Mouse (Mus musculus): ENCODE measurements at regions not wholly inside any gene's neighbourhood (a gene's known extent, or its start where the extent isn't known, plus 50 kb on each side); places are given as distances from the start of the nearest gene placed in this dataset.

GRCm38 (mm10) chr5:99782806-99783205, 53.9 kb upstream of the Rasgef1b start:
- no peak for ATAC-seq (ENCODE audit: low FRiP score, low read depth)
- peaks cover 7% of the 10 kb centered on the region; the same call in 1 of the 2 replicates for H3K27me3 ChIP-seq
- no peak overlapping the region for H3K4me3 ChIP-seq
- no peaks in the 10 kb centered on the region for H3K9me3 ChIP-seq
- no peak overlapping the region for H3K27ac ChIP-seq (replicated peaks)
- H3K4me1 ChIP-seq: peaks cover 10% of the 10 kb centered on the region
- H3K4me2 ChIP-seq (replicated peaks): no peak overlapping the region
- no peak overlapping the region for H3K9ac ChIP-seq (replicated peaks)
- WGBS: 88% methylated on average over 1 of the region's 1 CpGs
- H3K36me3 ChIP-seq: no peaks in the 10 kb centered on the region

GRCm38 (mm10) chr5:99785850-99786249, 57.0 kb upstream of the Rasgef1b start:
- peaks cover 17% of the 10 kb centered on the region for H3K4me1 ChIP-seq
- H3K27ac ChIP-seq (replicated peaks): no peak overlapping the region
- peaks cover 7% of the 10 kb centered on the region; the same call in 1 of the 2 replicates for H3K27me3 ChIP-seq
- no peaks in the 10 kb centered on the region for H3K36me3 ChIP-seq
- H3K4me3 ChIP-seq: no peak overlapping the region
- H3K9me3 ChIP-seq: no peaks in the 10 kb centered on the region
- WGBS: 80% methylated on average over 9 of the region's 9 CpGs
- ATAC-seq (ENCODE audit: low FRiP score, low read depth): no peak
- H3K9ac ChIP-seq (replicated peaks): no peak overlapping the region
- no peak overlapping the region for H3K4me2 ChIP-seq (replicated peaks)

DNA sequence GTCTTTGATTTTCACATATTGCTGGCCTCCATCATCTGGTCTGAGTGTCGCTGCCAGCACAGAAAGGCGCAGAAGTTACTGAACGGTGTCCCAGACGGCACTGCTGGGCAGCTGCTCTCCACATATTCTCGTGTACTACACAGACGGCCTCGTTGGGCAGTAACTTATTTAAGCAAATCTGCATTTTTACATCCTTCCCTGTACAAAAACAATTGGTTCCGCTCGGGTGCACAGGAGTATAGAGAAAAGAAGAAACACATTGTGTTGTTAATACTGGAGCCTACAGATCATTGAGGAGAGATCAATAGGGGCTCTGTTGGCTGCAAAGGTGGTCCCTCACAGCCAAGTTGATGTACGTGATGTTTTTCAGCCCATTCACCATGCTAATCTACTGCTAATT, 58.4 kb upstream of the Rasgef1b start:
- Histone ChIP-seq H3K9me3 (no peaks in the 10 kb centered on the region), H3K4me1 (peaks cover 17% of the 10 kb centered on the region), H3K36me3 (no peaks in the 10 kb centered on the region), H3K9ac (replicated peaks) (no peak overlapping the region), H3K4me3 (no peak overlapping the region), H3K4me2 (replicated peaks) (no peak overlapping the region), H3K27ac (replicated peaks) (no peak overlapping the region), H3K27me3 (peaks cover 7% of the 10 kb centered on the region; the same call in 1 of the 2 replicates)
- WGBS: 24% methylated on average over 10 of the region's 10 CpGs
- ATAC-seq (ENCODE audit: low FRiP score, low read depth): peak; percentile 85

GRCm38 (mm10) chr5:99787665-99788366, 59.0 kb upstream of the Rasgef1b start:
- 78% methylated on average over 3 of the region's 3 CpGs for WGBS
- Histone ChIP-seq H3K4me1 (peaks cover 17% of the 10 kb centered on the region), H3K4me2 (replicated peaks) (no peak overlapping the region), H3K4me3 (no peak overlapping the region), H3K9me3 (no peaks in the 10 kb centered on the region), H3K27ac (replicated peaks) (no peak overlapping the region), H3K9ac (replicated peaks) (no peak overlapping the region), H3K27me3 (peaks cover 7% of the 10 kb centered on the region; the same call in 1 of the 2 replicates), H3K36me3 (no peaks in the 10 kb centered on the region)
- 0 out of 2 replicates have a peak, but pooled peaks have one; percentile 32 for ATAC-seq (ENCODE audit: low FRiP score, low read depth)

DNA sequence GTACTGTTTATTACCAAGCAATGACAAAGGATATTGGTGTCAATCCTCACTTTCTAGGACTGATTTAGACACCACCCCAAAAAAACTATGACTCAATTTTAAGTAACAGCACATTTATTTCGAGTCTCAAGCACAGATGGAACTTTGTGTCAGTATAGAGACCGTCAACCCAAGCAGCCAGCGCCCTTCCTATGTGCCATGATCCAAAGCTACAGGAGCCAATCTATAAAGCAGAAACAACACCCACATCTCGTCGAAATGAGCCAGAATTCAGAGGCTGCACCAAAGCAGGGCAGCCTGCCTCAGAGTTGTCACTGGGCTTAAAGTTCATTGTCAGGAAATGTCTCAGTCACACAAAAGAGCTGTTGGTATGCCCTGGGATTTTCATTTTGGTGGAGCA, 61.9 kb upstream of the Rasgef1b start:
- peaks cover 4% of the 10 kb centered on the region; the same call in 1 of the 2 replicates for H3K27me3 ChIP-seq
- ATAC-seq (ENCODE audit: low FRiP score, low read depth): no peak
- no peak overlapping the region for H3K9ac ChIP-seq (replicated peaks)
- no peak overlapping the region for H3K4me2 ChIP-seq (replicated peaks)
- H3K27ac ChIP-seq (replicated peaks): no peak overlapping the region
- H3K9me3 ChIP-seq: no peaks in the 10 kb centered on the region
- no peak overlapping the region for H3K4me3 ChIP-seq
- peaks cover 17% of the 10 kb centered on the region for H3K4me1 ChIP-seq
- H3K36me3 ChIP-seq: no peaks in the 10 kb centered on the region
- WGBS: 89% methylated on average over 5 of the region's 5 CpGs

DNA sequence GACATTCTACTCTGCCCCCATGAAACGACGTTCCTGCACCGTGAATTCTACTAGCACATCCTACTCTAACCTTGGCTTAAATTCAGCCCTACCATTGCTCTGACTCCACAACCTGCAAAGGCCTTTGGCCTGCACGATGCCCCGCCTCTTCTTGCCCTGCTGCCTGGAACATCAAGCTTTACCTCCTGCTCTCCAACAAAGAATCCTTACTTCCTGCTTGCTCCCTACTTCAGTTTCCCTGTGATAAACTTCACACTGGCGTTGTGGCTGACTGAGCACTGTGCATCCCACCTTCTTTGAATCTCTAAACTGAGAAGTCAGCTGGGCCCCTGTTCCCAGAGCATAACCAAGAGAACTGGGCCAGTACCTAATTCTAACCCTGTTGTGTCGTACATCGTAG, 71.7 kb upstream of the Rasgef1b start:
- no peaks in the 10 kb centered on the region for H3K9me3 ChIP-seq
- no peak for ATAC-seq (ENCODE audit: low FRiP score, low read depth)
- H3K4me3 ChIP-seq: no peak overlapping the region
- H3K4me1 ChIP-seq: no peaks in the 10 kb centered on the region
- 79% methylated on average over 8 of the region's 8 CpGs for WGBS
- H3K9ac ChIP-seq (replicated peaks): no peak overlapping the region
- no peak overlapping the region for H3K27ac ChIP-seq (replicated peaks)
- H3K36me3 ChIP-seq: no peaks in the 10 kb centered on the region
- H3K27me3 ChIP-seq: no peaks in the 10 kb centered on the region; the same call in 1 of the 2 replicates
- H3K4me2 ChIP-seq (replicated peaks): no peak overlapping the region

- no peak overlapping the region for H3K4me2 ChIP-seq (replicated peaks)
- H3K36me3 ChIP-seq: no peaks in the 10 kb centered on the region
- no peaks in the 10 kb centered on the region; the same call in 1 of the 2 replicates for H3K27me3 ChIP-seq
- ATAC-seq (ENCODE audit: low FRiP score, low read depth): no peak
- no peak overlapping the region for H3K4me3 ChIP-seq
- no peak overlapping the region for H3K27ac ChIP-seq (replicated peaks)
- WGBS: 57% methylated on average over 13 of the region's 13 CpGs
- no peaks in the 10 kb centered on the region for H3K4me1 ChIP-seq
- no peaks in the 10 kb centered on the region for H3K9me3 ChIP-seq
- H3K9ac ChIP-seq (replicated peaks): no peak overlapping the region
Observed at GRCm38 (mm10) chr5:99801791-99802450, 73.1 kb upstream of the Rasgef1b start.

- ATAC-seq (ENCODE audit: low FRiP score, low read depth): no peak
- no peaks in the 10 kb centered on the region for H3K27me3 ChIP-seq
- H3K9me3 ChIP-seq: no peaks in the 10 kb centered on the region
- no peak overlapping the region for H3K27ac ChIP-seq (replicated peaks)
- H3K4me2 ChIP-seq (replicated peaks): no peak overlapping the region
- no peaks in the 10 kb centered on the region for H3K36me3 ChIP-seq
- no peaks in the 10 kb centered on the region for H3K4me1 ChIP-seq
- WGBS: 86% methylated on average over 6 of the region's 6 CpGs
- no peak overlapping the region for H3K9ac ChIP-seq (replicated peaks)
- H3K4me3 ChIP-seq: no peak overlapping the region
Observed at GRCm38 (mm10) chr5:99826861-99827260, 79.2 kb upstream of the Vamp9 start.

- WGBS: 77% methylated on average over 7 of the region's 7 CpGs
- Histone ChIP-seq H3K9me3 (no peaks in the 10 kb centered on the region), H3K36me3 (no peaks in the 10 kb centered on the region), H3K4me1 (no peaks in the 10 kb centered on the region), H3K27me3 (no peaks in the 10 kb centered on the region), H3K4me2 (replicated peaks) (no peak overlapping the region), H3K4me3 (no peak overlapping the region), H3K27ac (replicated peaks) (no peak overlapping the region), H3K9ac (replicated peaks) (no peak overlapping the region)
- no peak for ATAC-seq (ENCODE audit: low FRiP score, low read depth)
Observed at GRCm38 (mm10) chr5:99828516-99828915, 77.5 kb upstream of the Vamp9 start.

DNA sequence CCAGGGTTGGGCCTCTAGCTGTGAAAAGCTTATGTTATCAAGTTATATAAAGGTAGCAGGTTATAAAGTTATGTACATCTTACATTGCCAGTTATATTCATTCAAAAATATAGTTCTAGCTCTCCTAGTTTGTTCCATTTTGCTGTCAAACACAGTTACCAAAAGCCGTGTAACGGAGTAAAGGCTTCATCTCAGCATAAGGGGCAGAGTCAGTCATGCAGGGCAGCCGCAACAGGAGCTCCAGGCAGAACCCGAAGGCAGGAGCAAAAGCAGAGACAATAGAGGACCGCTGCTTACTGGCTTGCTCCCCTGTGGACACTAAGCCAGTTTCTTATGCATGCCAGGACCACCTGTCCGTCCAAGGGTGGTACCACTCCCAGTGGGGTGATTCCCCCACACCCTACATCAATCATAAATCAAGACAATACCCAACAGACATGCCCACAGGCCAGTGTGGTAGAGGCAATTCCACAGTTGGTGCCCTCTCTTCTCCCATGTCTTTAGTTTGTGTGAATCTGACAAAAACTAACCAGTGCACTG, 67.7 kb upstream of the Vamp9 start:
- Histone ChIP-seq H3K4me1 (no peaks in the 10 kb centered on the region), H3K36me3 (no peaks in the 10 kb centered on the region), H3K9me3 (no peaks in the 10 kb centered on the region), H3K9ac (replicated peaks) (no peak overlapping the region), H3K27me3 (0 out of 2 replicates have a peak, but pooled peaks cover 5% of the 10 kb centered on the region), H3K4me3 (no peak overlapping the region), H3K27ac (replicated peaks) (no peak overlapping the region), H3K4me2 (replicated peaks) (no peak overlapping the region)
- ATAC-seq (ENCODE audit: low FRiP score, low read depth): no peak
- 29% methylated on average over 6 of the region's 6 CpGs for WGBS

DNA sequence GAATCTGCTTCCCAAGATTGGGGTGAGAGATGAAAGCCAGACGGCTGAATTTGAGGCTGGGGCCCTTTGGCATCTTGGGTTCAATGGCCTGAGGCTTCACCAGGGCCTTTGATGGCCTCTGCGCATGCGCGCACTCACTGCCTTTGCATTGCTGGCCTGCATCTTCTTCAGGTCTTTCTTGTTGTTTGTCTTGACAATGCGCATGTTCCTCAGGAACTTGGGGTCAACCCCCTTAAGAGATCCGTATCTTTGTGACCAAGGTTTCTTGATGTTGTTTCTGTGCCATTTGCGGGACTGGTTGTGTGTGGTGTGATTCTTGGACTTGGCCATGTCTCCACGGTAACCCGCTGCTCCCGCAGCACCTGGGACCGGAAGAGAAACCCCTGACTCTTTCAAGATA, 66.4 kb upstream of the Vamp9 start:
- no peak overlapping the region for H3K27ac ChIP-seq (replicated peaks)
- H3K27me3 ChIP-seq: 0 out of 2 replicates have a peak, but pooled peaks cover 5% of the 10 kb centered on the region
- no peaks in the 10 kb centered on the region for H3K4me1 ChIP-seq
- H3K9me3 ChIP-seq: no peaks in the 10 kb centered on the region
- no peak overlapping the region for H3K9ac ChIP-seq (replicated peaks)
- WGBS: 95% methylated on average over 11 of the region's 11 CpGs
- no peak for ATAC-seq (ENCODE audit: low FRiP score, low read depth)
- H3K36me3 ChIP-seq: no peaks in the 10 kb centered on the region
- H3K4me3 ChIP-seq: no peak overlapping the region
- H3K4me2 ChIP-seq (replicated peaks): no peak overlapping the region

DNA sequence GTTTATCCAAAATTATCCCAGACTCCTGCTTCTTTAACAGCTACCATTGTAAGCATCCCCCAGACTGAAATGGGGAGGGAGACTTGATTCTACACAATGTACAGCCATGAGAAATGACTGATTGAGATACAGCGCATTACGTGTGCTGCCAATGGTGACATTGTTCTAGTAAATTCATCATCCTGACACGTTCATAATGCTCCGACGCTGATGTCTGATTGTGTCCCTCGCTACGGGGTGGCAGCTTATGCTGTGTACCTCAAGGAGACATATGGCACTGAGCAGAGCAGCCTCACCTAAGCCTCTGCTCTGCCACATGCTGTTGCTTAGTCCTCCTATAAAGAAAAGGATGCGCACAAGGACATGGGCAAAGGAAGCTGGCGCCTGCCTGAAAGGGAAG, 65.2 kb upstream of the Vamp9 start:
- 89% methylated on average over 9 of the region's 9 CpGs for WGBS
- H3K4me3 ChIP-seq: no peak overlapping the region
- no peak overlapping the region for H3K27ac ChIP-seq (replicated peaks)
- no peaks in the 10 kb centered on the region for H3K36me3 ChIP-seq
- peaks cover 7% of the 10 kb centered on the region; the same call in 1 of the 2 replicates for H3K4me1 ChIP-seq
- ATAC-seq (ENCODE audit: low FRiP score, low read depth): no peak
- 0 out of 2 replicates have a peak, but pooled peaks cover 5% of the 10 kb centered on the region for H3K27me3 ChIP-seq
- no peak overlapping the region for H3K4me2 ChIP-seq (replicated peaks)
- no peak overlapping the region for H3K9ac ChIP-seq (replicated peaks)
- H3K9me3 ChIP-seq: no peaks in the 10 kb centered on the region

All from midbrain, embryonic 12.5 days (tissue).